Mouse (Mus musculus) heart, embryonic 13.5 days (tissue): Measurements from ENCODE around the gene Cetn2. TPM values are rescaled to one million over a fixed set of nuclear protein-coding genes. Genes with fewer than 3 reads are reported as not detected.

Experiments
- ATAC-seq: fragments of 200-750 bp; cut with Nextera tagmentation; 2 replicates; pipeline ENCODE4 v1.8.0; 2017; ENCODE audit warnings: moderate TSS enrichment; ENCODE audit not compliant: insufficient number of reproducible peaks, low FRiP score, low TSS enrichment; ENCODE audit errors: extremely low read depth
- H3K27ac ChIP-seq: fragments of 300-500 bp; sonication (generic); replicated peaks from 2 replicates; pipeline ENCODE4 v1.5.1; 2015; ENCODE audit warnings: moderate library complexity, mild to moderate bottlenecking, inconsistent platforms
- H3K27me3 ChIP-seq: fragments of 300-500 bp; sonication (generic); replicated peaks from 2 replicates; pipeline ENCODE4 v1.6.1; 2015; ENCODE audit warnings: mild to moderate bottlenecking, inconsistent platforms
- H3K36me3 ChIP-seq: fragments of 300-500 bp; sonication (generic); 2 replicates; pipeline ENCODE4 v1.6.1; 2015; ENCODE audit warnings: mild to moderate bottlenecking, inconsistent platforms
- H3K4me1 ChIP-seq: fragments of 300-500 bp; sonication (generic); 2 replicates; pipeline ENCODE4 v1.6.1; 2015; ENCODE audit warnings: inconsistent platforms
- H3K4me2 ChIP-seq: fragments of 300-500 bp; sonication (generic); 2 replicates; pipeline ENCODE4 v1.6.1; 2015; ENCODE audit warnings: inconsistent platforms, mild to moderate bottlenecking, moderate library complexity
- H3K4me3 ChIP-seq: fragments of 300-500 bp; sonication (generic); 2 replicates; pipeline ENCODE4 v1.5.1; 2015; ENCODE audit warnings: moderate library complexity, mild to moderate bottlenecking, inconsistent platforms
- H3K9ac ChIP-seq: fragments of 300-500 bp; sonication (generic); 2 replicates; pipeline ENCODE4 v1.6.1; 2015; ENCODE audit warnings: inconsistent platforms, mild to moderate bottlenecking, moderate library complexity
- H3K9me3 ChIP-seq: fragments of 300-500 bp; sonication (generic); 2 replicates; pipeline ENCODE4 v1.6.1; 2016; ENCODE audit warnings: inconsistent platforms
- WGBS: fragments of 180-500 bp; shearing (Covaris S2); methylation state at CpG from one replicate; pipeline ENCODE4 v1.1.7; 2015; ENCODE audit warnings: mixed read lengths; 5-methylcytosine and 5-hydroxymethylcytosine counted together
- polyA plus RNA-seq: library from polyadenylated mRNA; unstranded; fragments of >200 nt; fragmentation: Nextera tagmentation; extraction: Ambion mirVana; gene quantifications from 2 replicates; pipeline ENCODE4 v1.2.1, GENCODE M21; 2015

Cetn2 gene
- polyA plus RNA-seq, result 48.3 and 52.2 TPM in 2 replicates

- Histone ChIP-seq H3K27ac (peak within 1 kb of the TSS; percentile 54), H3K4me3 (peak within 1 kb of the TSS; percentile 66), H3K9me3 (no peaks in the 10 kb centered on the region), H3K27me3 (no peaks in the 10 kb centered on the region), H3K4me1 (peaks cover 9% of the 10 kb centered on the region), H3K9ac (peak within 1 kb of the TSS; percentile 80), H3K36me3 (peaks cover 10% of the 10 kb centered on the region; the same call in 1 of the 2 replicates), H3K4me2 (peak within 1 kb of the TSS; percentile 71)
- WGBS, result 14% methylated on average over 41 of the region's 41 CpGs
- ATAC-seq, result peak; percentile 90
These were observed at the start of gene Cetn2, which contains the start of gene Nsdhl for GRCm38 (mm10) chrX:72917884-72918681. TSS of gene Cetn2 (minus strand) at chrX:72918411. TSS of gene Nsdhl (plus strand) at chrX:72918557.

DNA sequence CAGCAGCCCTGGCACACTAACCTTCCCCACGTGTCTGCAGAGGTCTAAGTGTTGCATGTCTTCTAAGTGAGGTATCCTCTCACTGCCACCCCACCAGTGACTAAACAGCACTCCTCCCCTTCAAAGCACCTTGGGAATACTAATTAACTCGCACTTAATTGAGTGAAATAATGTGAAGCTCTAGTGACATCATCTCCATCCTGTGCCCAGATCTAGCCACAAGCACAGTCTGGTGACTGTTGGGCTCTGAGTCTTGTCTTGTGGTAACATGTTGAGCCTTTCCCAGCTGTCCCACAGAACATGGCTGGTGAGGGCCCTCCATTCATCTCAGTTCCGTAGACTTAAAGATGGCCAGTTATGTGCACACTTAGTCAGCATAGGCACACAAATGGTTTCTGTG lies 44.5 kb upstream of the Cetn2 start:
- Histone ChIP-seq H3K36me3 (peaks cover 6% of the 10 kb centered on the region; the same call in 1 of the 2 replicates), H3K4me2 (no peak overlapping the region), H3K9ac (no peak overlapping the region), H3K27ac (no peak overlapping the region), H3K9me3 (no peaks in the 10 kb centered on the region), H3K4me3 (no peak overlapping the region), H3K27me3 (no peaks in the 10 kb centered on the region), H3K4me1 (no peaks in the 10 kb centered on the region)
- no peak for ATAC-seq
- 69% methylated on average over 3 of the region's 3 CpGs for WGBS

GRCm38 (mm10) chrX:72961511-72961910 lies 43.3 kb upstream of the Cetn2 start:
- H3K4me2 ChIP-seq, result no peak overlapping the region
- WGBS, result 54% methylated on average over 3 of the region's 3 CpGs
- peaks cover 16% of the 10 kb centered on the region for H3K36me3 ChIP-seq
- no peaks in the 10 kb centered on the region for H3K27me3 ChIP-seq
- ATAC-seq, result no peak
- no peaks in the 10 kb centered on the region for H3K4me1 ChIP-seq
- no peak overlapping the region for H3K9ac ChIP-seq
- H3K4me3 ChIP-seq, result no peak overlapping the region
- no peaks in the 10 kb centered on the region for H3K9me3 ChIP-seq
- no peak overlapping the region for H3K27ac ChIP-seq

DNA sequence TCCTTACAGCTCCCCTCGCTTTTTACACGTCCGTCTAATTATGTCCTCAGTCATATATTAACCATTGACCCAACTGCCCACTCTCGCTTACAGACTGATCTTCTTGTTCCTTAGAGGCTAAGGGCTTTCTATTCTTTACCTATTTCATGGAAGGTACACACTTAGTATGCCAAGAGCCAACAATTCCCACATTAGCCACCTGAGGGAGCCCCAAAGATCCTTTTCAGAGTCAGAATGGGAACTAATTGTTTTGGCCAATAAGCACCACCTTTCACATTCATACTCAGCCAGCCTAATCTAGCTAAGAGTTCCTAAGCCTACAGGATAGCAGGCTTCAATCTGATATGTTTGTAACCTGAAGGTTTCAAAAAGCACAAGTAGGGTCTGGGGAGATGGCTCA lies 42.2 kb upstream of the Cetn2 start:
- ATAC-seq, result no peak
- H3K27me3 ChIP-seq, result no peaks in the 10 kb centered on the region
- H3K4me2 ChIP-seq, result no peak overlapping the region
- H3K36me3 ChIP-seq, result peaks cover 20% of the 10 kb centered on the region
- no peak overlapping the region for H3K9ac ChIP-seq
- H3K27ac ChIP-seq, result no peak overlapping the region
- no peaks in the 10 kb centered on the region for H3K9me3 ChIP-seq
- H3K4me1 ChIP-seq, result no peaks in the 10 kb centered on the region
- no peak overlapping the region for H3K4me3 ChIP-seq
- WGBS, result 79% methylated on average over 4 of the region's 4 CpGs

- H3K4me1 ChIP-seq, result no peaks in the 10 kb centered on the region
- H3K4me2 ChIP-seq, result no peak overlapping the region
- 86% methylated on average over 4 of the region's 4 CpGs for WGBS
- no peak for ATAC-seq
- H3K27me3 ChIP-seq, result no peaks in the 10 kb centered on the region
- no peak overlapping the region for H3K9ac ChIP-seq
- H3K36me3 ChIP-seq, result peaks cover 34% of the 10 kb centered on the region
- H3K27ac ChIP-seq, result no peak overlapping the region
- no peaks in the 10 kb centered on the region for H3K9me3 ChIP-seq
- no peak overlapping the region for H3K4me3 ChIP-seq
These were observed 38.3 kb upstream of the Cetn2 start for GRCm38 (mm10) chrX:72956486-72956885.

DNA sequence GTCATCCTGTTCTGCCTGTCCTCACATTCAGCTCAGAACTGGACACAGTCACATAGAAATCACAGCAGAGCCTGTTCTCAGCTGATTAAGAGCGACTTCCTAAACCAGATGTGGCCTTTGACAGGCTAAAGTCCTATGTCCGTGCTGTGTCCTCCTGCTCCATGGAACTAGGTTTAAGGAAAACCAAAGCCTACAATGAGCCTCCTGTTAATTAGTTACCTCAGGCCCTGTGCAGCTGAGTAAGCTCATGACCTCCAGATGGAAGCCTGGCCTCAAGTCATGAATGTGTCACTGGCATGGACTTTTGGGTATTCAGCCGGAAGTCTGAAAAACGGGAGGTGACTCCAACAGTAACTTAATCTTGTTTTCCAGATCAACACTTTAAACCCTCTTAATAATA lies 35.3 kb upstream of the Cetn2 start:
- Histone ChIP-seq H3K9ac (no peak overlapping the region), H3K9me3 (no peaks in the 10 kb centered on the region), H3K27ac (no peak overlapping the region), H3K4me2 (no peak overlapping the region), H3K4me3 (no peak overlapping the region), H3K36me3 (peaks cover 49% of the 10 kb centered on the region), H3K27me3 (no peaks in the 10 kb centered on the region), H3K4me1 (no peaks in the 10 kb centered on the region)
- no peak for ATAC-seq
- WGBS, result 66% methylated on average over 4 of the region's 4 CpGs

GRCm38 (mm10) chrX:72921391-72921790 lies 3.2 kb upstream of the Cetn2 start:
- Histone ChIP-seq H3K4me3 (no peak overlapping the region), H3K4me1 (peaks cover 9% of the 10 kb centered on the region), H3K27ac (no peak overlapping the region), H3K9me3 (no peaks in the 10 kb centered on the region), H3K27me3 (no peaks in the 10 kb centered on the region), H3K36me3 (peaks cover 6% of the 10 kb centered on the region), H3K9ac (no peak overlapping the region), H3K4me2 (no peak overlapping the region)
- 77% methylated on average over 2 of the region's 2 CpGs for WGBS
- ATAC-seq, result no peak

DNA sequence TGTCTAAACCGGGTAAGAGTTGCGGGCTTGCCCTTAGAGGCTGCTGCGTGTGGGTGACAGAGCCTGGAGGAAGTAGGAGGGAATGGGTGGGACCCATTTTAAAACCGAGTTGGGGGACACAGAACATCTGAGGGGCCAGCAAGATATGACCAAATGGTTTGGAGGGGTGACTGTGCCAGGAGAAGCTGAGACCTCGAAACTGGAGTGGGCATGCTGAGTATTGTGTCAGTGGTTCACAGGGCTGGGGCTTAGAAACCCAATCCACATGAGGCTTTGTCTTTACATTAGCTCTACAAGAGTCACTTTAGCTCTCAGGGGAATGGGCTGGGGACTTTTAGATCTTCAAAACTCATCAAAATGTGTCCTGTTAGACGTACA lies 460 bp upstream of the Cetn2 start:
- peak overlapping the region; percentile 54; the same call in 1 of the 2 replicates for H3K27ac ChIP-seq
- 7% methylated on average over 6 of the region's 6 CpGs for WGBS

GRCm38 (mm10) chrX:72911611-72912010 lies 6.6 kb downstream of the Cetn2 start:
- no peak overlapping the region for H3K27ac ChIP-seq
- WGBS, result 78% methylated on average over 1 of the region's 1 CpGs
- H3K27me3 ChIP-seq, result no peaks in the 10 kb centered on the region
- ATAC-seq, result no peak
- no peak overlapping the region for H3K4me3 ChIP-seq
- H3K36me3 ChIP-seq, result peaks cover 10% of the 10 kb centered on the region; the same call in 1 of the 2 replicates
- H3K9ac ChIP-seq, result no peak overlapping the region
- no peaks in the 10 kb centered on the region for H3K4me1 ChIP-seq
- H3K9me3 ChIP-seq, result no peaks in the 10 kb centered on the region
- no peak overlapping the region for H3K4me2 ChIP-seq

More for the DNA sequence above, 460 bp upstream of the Cetn2 start:
- no peak for ATAC-seq
- no peaks in the 10 kb centered on the region for H3K9me3 ChIP-seq
- H3K27me3 ChIP-seq, result no peaks in the 10 kb centered on the region
- peak overlapping the region; percentile 66 for H3K4me3 ChIP-seq
- peak overlapping the region; percentile 71 for H3K4me2 ChIP-seq
- peaks cover 9% of the 10 kb centered on the region for H3K4me1 ChIP-seq
- H3K36me3 ChIP-seq, result peaks cover 9% of the 10 kb centered on the region; the same call in 1 of the 2 replicates
- H3K9ac ChIP-seq, result peak overlapping the region; percentile 80

DNA sequence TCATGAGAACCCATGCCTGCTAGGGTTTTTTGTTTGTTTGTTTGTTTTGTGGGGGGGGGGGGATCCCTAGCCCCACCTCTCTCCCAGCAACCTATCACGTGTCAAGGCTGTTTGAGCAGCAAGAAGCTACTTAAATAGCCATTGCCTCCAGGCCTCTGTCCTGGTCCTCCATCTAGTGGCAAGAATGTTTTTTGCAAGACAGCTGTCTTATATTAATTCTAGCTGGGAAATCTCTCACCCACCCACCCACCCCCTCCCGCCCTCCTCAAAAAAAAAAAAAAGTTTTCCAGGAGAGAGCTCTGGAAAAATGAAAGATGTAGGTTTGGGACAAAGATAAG lies 9.8 kb downstream of the Cetn2 start:
- Histone ChIP-seq H3K9ac (no peak overlapping the region), H3K4me3 (no peak overlapping the region), H3K9me3 (no peaks in the 10 kb centered on the region), H3K27ac (no peak overlapping the region), H3K27me3 (no peaks in the 10 kb centered on the region), H3K4me2 (no peak overlapping the region), H3K4me1 (no peaks in the 10 kb centered on the region), H3K36me3 (no peaks in the 10 kb centered on the region)
- ATAC-seq, result no peak
- 10% methylated on average over 2 of the region's 2 CpGs for WGBS

- Histone ChIP-seq H3K27ac (no peak overlapping the region), H3K27me3 (no peaks in the 10 kb centered on the region), H3K36me3 (no peaks in the 10 kb centered on the region), H3K4me2 (no peak overlapping the region), H3K4me3 (no peak overlapping the region), H3K9me3 (no peaks in the 10 kb centered on the region), H3K4me1 (no peaks in the 10 kb centered on the region), H3K9ac (no peak overlapping the region)
- no peak for ATAC-seq
- 75% methylated on average over 6 of the region's 6 CpGs for WGBS
These were observed 10.4 kb downstream of the Cetn2 start for GRCm38 (mm10) chrX:72907619-72908403.
